Mouse (Mus musculus) G1E (cell line): ENCODE measurements around the gene Gse1.

ENCODE experiments used
- GATA2 ChIP-seq: IDR thresholded peaks from 2 replicates; pipeline ENCODE4 v1.6.1; 2012; ENCODE audit warnings: low read depth, low read length, inconsistent platforms, borderline replicate concordance
- TAL1 ChIP-seq: conservative IDR thresholded peaks from 2 replicates; pipeline ENCODE4 v1.6.1; 2012; ENCODE audit warnings: low read depth, low read length, inconsistent platforms, mixed read lengths

DNA sequence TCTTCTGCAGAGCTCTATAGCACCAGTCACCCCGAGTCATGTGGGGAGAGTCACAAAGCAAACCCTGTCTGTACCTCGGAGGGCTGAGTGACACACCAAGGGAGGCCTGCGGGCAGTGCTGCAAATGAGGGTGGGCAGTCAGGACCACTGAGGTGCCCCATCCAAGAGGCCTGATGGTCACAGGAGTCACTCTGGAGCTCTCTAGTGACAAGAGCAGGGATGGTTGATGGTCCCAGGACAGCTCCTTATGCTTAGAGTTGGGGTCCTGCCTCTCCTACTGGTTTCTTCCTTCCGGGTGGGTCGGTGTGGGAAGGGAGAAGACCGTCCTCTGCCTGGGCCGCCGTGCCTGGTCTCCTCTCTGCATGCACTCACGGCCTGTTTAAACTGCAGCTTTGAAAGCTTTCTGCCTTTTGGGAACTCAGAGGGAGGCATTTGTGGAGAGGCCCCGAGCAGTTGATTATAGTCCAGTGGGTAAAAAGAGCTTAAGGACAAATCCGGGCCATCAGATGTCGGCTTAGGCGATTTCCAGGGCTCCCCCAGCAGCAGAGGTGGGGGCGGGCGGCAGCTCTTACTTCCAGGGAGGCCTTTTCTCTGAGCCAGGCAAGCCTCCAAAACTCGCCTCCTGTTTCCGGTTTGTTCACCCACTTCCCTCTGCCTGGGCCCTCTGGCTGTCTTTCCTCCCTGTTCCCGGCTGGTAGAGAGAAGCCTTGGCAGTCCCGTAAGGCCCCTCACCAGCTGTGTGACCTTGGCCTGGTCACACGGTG is 198.5 kb downstream of the Gse1 start:
- TF ChIP-seq GATA2: no peak
- TF ChIP-seq TAL1: no peak
